Mouse (Mus musculus): ENCODE measurements around the gene Bpifb9a. TPM values are rescaled to one million over a fixed set of nuclear protein-coding genes. Genes with fewer than 3 reads are reported as not detected.
"Not testable (repeated sequence)": the region's sequence is repeated elsewhere in the genome, so short reads cannot be mapped to it uniquely, and the experiment has no call there.

Bpifb9a gene
- polyA plus RNA-seq, 1 experiment from 2014 or later = not detected

DNA sequence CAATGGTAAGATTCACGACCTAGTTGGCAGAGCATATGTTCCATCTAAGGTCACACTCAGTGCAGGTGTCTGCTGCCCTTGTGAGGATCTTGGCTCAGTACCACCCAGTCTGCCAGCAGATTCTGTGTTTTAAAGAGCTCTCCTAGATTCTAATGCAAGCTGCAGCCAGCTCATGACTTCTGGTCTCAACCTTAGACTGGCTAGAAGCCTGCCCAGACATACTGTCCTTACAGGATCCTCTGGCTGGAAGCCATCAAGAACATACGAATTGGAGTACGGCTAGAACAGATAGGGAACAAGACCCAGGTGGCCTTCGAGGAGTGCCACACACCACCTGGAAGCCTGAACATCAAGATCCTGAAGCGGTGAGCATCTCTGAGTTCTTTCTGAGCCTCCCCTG lies 29.8 kb upstream of the Bpifb9a start:
- DNase-seq (ENCODE audit: low spot score) (no peak), ATAC-seq (ENCODE audit: low read depth) (no peak)
- Histone ChIP-seq H3K36me3 (ENCODE audit: control insufficient read depth, insufficient read depth, low read length) (no peaks in the 10 kb centered on the region), H3K4me1 (ENCODE audit: control insufficient read depth, insufficient read depth, low read length) (peaks cover 11% of the 10 kb centered on the region), H3K4me3 (ENCODE audit: low read depth, low read length) (no peak overlapping the region), H3K27ac (replicated peaks; ENCODE audit: low read depth, low read length) (no peak overlapping the region), H3K4me2 (ENCODE audit: low read depth, low read length) (no peak overlapping the region), H3K9me3 (ENCODE audit: control insufficient read depth, low read length) (no peaks in the 10 kb centered on the region), H3K27me3 (replicated peaks; ENCODE audit: control insufficient read depth, insufficient read depth, low read length) (no peaks in the 10 kb centered on the region), H3K9ac (ENCODE audit: low read depth, low read length) (no peak overlapping the region)
- WGBS = 82% methylated on average over 5 of the region's 5 CpGs

- ATAC-seq (ENCODE audit: low read depth) (no peak), DNase-seq (ENCODE audit: low spot score) (no peak)
- H3K4me1 ChIP-seq (ENCODE audit: control insufficient read depth, insufficient read depth, low read length) = no peaks in the 10 kb centered on the region
- WGBS = 88% methylated on average over 6 of the region's 6 CpGs
- no peaks in the 10 kb centered on the region for H3K27me3 ChIP-seq (replicated peaks; ENCODE audit: control insufficient read depth, insufficient read depth, low read length)
- no peak overlapping the region for H3K4me3 ChIP-seq (ENCODE audit: low read depth, low read length)
- H3K9me3 ChIP-seq (ENCODE audit: control insufficient read depth, low read length) = no peaks in the 10 kb centered on the region
- H3K36me3 ChIP-seq (ENCODE audit: control insufficient read depth, insufficient read depth, low read length) = no peaks in the 10 kb centered on the region
- no peak overlapping the region for H3K9ac ChIP-seq (ENCODE audit: low read depth, low read length)
- H3K27ac ChIP-seq (replicated peaks; ENCODE audit: low read depth, low read length) = no peak overlapping the region
- no peak overlapping the region for H3K4me2 ChIP-seq (ENCODE audit: low read depth, low read length)
Measured at GRCm38 (mm10) chr2:154233426-154233825, 24.2 kb upstream of the Bpifb9a start.

GRCm38 (mm10) chr2:154240771-154241170 lies 16.9 kb upstream of the Bpifb9a start:
- H3K27me3 ChIP-seq (replicated peaks; ENCODE audit: control insufficient read depth, insufficient read depth, low read length) = no peaks in the 10 kb centered on the region
- H3K9ac ChIP-seq (ENCODE audit: low read depth, low read length) = no peak overlapping the region
- no peaks in the 10 kb centered on the region for H3K4me1 ChIP-seq (ENCODE audit: control insufficient read depth, insufficient read depth, low read length)
- DNase-seq (ENCODE audit: low spot score) = no peak
- H3K9me3 ChIP-seq (ENCODE audit: control insufficient read depth, low read length) = no peaks in the 10 kb centered on the region
- 84% methylated on average over 6 of the region's 6 CpGs for whole genome bisulfite sequencing
- H3K27ac ChIP-seq (replicated peaks; ENCODE audit: low read depth, low read length) = no peak overlapping the region
- no peak overlapping the region for H3K4me3 ChIP-seq (ENCODE audit: low read depth, low read length)
- H3K36me3 ChIP-seq (ENCODE audit: control insufficient read depth, insufficient read depth, low read length) = no peaks in the 10 kb centered on the region
- ATAC-seq (ENCODE audit: low read depth) = no peak
- H3K4me2 ChIP-seq (ENCODE audit: low read depth, low read length) = no peak overlapping the region

DNA sequence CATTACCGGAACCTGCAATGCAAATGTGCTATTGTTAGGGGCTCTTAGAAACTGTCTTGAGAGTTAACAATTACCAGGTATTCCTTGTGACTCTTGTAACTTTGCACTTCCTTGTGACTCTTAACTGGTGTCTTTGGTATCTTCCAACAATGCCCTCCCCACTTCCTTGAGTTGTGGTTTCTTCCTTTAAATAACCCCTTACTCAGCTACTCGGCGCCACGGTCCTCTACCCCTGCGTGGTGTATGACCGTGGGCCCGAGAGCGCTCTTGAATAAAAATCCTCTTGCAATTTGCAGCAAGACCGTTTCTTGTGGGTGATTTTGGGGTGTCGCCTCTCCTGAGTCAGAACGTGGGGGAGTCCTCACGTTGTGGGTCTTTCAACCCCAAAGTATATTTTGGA lies 14.9 kb upstream of the Bpifb9a start:
- H3K9ac ChIP-seq (ENCODE audit: low read depth, low read length); H3K36me3 ChIP-seq (ENCODE audit: control insufficient read depth, insufficient read depth, low read length); H3K4me2 ChIP-seq (ENCODE audit: low read depth, low read length); H3K27ac ChIP-seq (replicated peaks; ENCODE audit: low read depth, low read length); DNase-seq (ENCODE audit: low spot score); H3K4me1 ChIP-seq (ENCODE audit: control insufficient read depth, insufficient read depth, low read length); H3K4me3 ChIP-seq (ENCODE audit: low read depth, low read length); H3K27me3 ChIP-seq (replicated peaks; ENCODE audit: control insufficient read depth, insufficient read depth, low read length); H3K9me3 ChIP-seq (ENCODE audit: control insufficient read depth, low read length); ATAC-seq (ENCODE audit: low read depth): not testable (repeated sequence)
- WGBS = 91% methylated on average over 10 of the region's 12 CpGs

DNA sequence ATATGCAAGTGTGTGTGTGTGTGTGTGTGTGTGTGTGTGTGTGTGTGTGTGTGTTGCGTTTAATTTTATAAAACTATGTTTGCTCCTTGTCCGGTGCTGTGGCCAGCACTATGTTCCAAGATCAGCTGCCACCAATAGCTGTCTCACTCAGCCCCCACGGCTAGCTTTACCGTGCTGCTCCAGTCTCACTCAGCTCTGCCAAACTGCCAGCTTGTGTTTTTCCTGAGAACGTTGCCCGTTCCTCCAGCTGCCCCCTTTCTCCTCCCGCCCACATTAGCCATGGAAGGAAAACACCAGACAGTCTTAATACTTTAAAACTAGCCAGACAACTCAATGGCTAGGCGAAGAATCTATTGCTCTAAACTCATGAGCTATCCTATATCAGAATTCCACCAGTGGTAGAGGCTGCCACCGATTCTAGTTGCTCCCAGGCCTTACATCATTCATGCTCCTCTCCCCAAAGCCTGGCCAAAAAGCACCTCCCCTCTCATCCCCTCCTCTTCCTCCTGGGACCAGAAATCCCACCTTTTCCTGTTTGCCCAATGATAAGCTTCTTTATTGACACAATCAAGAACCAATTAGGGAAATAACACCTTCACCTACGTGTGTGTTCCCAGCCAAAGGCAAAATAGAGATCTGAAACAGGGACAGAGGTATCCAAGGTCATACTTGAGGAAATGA lies 14.2 kb upstream of the Bpifb9a start:
- ATAC-seq (ENCODE audit: low read depth) = no peak
- Histone ChIP-seq H3K4me2 (ENCODE audit: low read depth, low read length) (no peak overlapping the region), H3K9me3 (ENCODE audit: control insufficient read depth, low read length) (no peaks in the 10 kb centered on the region), H3K27ac (replicated peaks; ENCODE audit: low read depth, low read length) (no peak overlapping the region), H3K4me3 (ENCODE audit: low read depth, low read length) (no peak overlapping the region), H3K4me1 (ENCODE audit: control insufficient read depth, insufficient read depth, low read length) (no peaks in the 10 kb centered on the region), H3K9ac (ENCODE audit: low read depth, low read length) (no peak overlapping the region), H3K36me3 (ENCODE audit: control insufficient read depth, insufficient read depth, low read length) (no peaks in the 10 kb centered on the region), H3K27me3 (replicated peaks; ENCODE audit: control insufficient read depth, insufficient read depth, low read length) (no peaks in the 10 kb centered on the region)
- DNase-seq (ENCODE audit: low spot score) = no peak
- 86% methylated on average over 10 of the region's 10 CpGs for WGBS

DNA sequence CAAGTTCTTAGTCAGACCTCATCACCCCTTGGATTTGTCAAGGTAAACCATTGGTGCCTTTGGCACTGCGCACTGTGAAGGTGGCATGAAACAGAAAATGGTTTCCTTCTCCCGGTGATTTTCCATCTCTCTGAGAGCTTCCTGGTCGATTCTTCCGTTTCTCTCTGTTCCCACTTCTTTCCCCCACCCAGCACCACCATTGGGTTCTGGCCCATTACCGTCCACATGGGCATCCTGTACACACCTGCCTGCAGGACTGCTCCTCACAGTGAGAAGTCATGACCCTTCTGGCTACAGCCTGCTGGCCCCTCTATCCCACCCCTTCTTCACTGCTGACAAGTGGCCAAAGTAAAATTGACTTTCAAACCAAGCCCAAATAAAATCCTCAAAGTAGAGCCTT lies 12.3 kb upstream of the Bpifb9a start:
- no peaks in the 10 kb centered on the region for H3K27me3 ChIP-seq (replicated peaks; ENCODE audit: control insufficient read depth, insufficient read depth, low read length)
- no peak overlapping the region for H3K4me2 ChIP-seq (ENCODE audit: low read depth, low read length)
- DNase-seq (ENCODE audit: low spot score) = no peak
- no peak for ATAC-seq (ENCODE audit: low read depth)
- no peak overlapping the region for H3K4me3 ChIP-seq (ENCODE audit: low read depth, low read length)
- H3K9me3 ChIP-seq (ENCODE audit: control insufficient read depth, low read length) = no peaks in the 10 kb centered on the region
- no peaks in the 10 kb centered on the region for H3K4me1 ChIP-seq (ENCODE audit: control insufficient read depth, insufficient read depth, low read length)
- no peak overlapping the region for H3K27ac ChIP-seq (replicated peaks; ENCODE audit: low read depth, low read length)
- H3K9ac ChIP-seq (ENCODE audit: low read depth, low read length) = no peak overlapping the region
- H3K36me3 ChIP-seq (ENCODE audit: control insufficient read depth, insufficient read depth, low read length) = no peaks in the 10 kb centered on the region
- WGBS = 92% methylated on average over 5 of the region's 5 CpGs

DNA sequence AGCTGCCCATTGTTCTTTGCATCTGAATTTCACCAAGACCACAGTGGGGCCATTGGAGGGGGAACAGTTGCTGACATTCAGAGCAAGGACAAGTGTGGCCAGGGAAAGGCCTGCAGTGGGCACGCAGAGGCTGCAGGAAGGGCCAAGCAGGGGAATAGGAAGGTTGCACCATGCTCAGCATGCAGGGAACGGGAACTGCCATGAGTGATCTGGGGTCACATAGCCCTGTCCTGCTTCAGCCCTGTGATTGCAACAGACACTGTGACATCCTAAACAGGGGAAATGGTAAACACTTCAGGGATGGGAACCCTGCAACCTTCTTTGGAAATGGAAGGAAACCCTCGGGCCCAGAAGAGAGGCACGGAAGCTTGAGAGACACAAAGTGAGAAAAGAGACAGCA lies 2.4 kb upstream of the Bpifb9a start:
- not testable (repeated sequence) for H3K27me3 ChIP-seq (replicated peaks; ENCODE audit: control insufficient read depth, insufficient read depth, low read length); H3K9ac ChIP-seq (ENCODE audit: low read depth, low read length); H3K4me2 ChIP-seq (ENCODE audit: low read depth, low read length); H3K4me1 ChIP-seq (ENCODE audit: control insufficient read depth, insufficient read depth, low read length); ATAC-seq (ENCODE audit: low read depth); H3K27ac ChIP-seq (replicated peaks; ENCODE audit: low read depth, low read length); DNase-seq (ENCODE audit: low spot score); H3K4me3 ChIP-seq (ENCODE audit: low read depth, low read length); H3K36me3 ChIP-seq (ENCODE audit: control insufficient read depth, insufficient read depth, low read length); H3K9me3 ChIP-seq (ENCODE audit: control insufficient read depth, low read length)
- WGBS = 78% methylated on average over 2 of the region's 4 CpGs

- H3K9ac ChIP-seq (ENCODE audit: low read depth, low read length) = no peak overlapping the region
- ATAC-seq (ENCODE audit: low read depth) (no peak), DNase-seq (ENCODE audit: low spot score) (no peak)
- no peaks in the 10 kb centered on the region for H3K9me3 ChIP-seq (ENCODE audit: control insufficient read depth, low read length)
- no peaks in the 10 kb centered on the region for H3K4me1 ChIP-seq (ENCODE audit: control insufficient read depth, insufficient read depth, low read length)
- 80% methylated on average over 4 of the region's 4 CpGs for WGBS
- no peaks in the 10 kb centered on the region for H3K27me3 ChIP-seq (replicated peaks; ENCODE audit: control insufficient read depth, insufficient read depth, low read length)
- H3K27ac ChIP-seq (replicated peaks; ENCODE audit: low read depth, low read length) = no peak overlapping the region
- H3K36me3 ChIP-seq (ENCODE audit: control insufficient read depth, insufficient read depth, low read length) = no peaks in the 10 kb centered on the region
- no peak overlapping the region for H3K4me2 ChIP-seq (ENCODE audit: low read depth, low read length)
- no peak overlapping the region for H3K4me3 ChIP-seq (ENCODE audit: low read depth, low read length)
Measured at GRCm38 (mm10) chr2:154255770-154256169, 1.9 kb upstream of the Bpifb9a start.

DNA sequence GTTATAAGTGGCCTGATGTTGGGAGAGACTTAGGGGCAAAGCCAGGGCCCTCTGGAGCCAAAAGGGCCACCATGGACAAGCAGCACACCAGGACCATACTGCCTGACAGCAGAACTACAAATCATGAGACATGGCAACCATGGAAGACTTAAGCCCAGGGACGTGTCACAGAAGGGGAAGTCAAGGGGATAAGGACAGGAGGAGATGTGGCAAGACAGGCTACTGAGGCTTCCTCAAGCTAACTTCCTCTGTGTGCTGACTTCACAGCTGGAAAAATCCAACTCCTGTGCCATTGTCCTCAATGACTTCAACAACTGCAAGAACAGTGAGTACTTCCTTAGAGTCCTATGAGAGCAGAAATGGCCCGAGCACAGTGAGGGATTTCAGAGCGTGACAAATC lies 6.7 kb downstream of the Bpifb9a start:
- WGBS = 71% methylated on average over 3 of the region's 3 CpGs
- not testable (repeated sequence) for H3K27ac ChIP-seq (replicated peaks; ENCODE audit: low read depth, low read length); H3K4me3 ChIP-seq (ENCODE audit: low read depth, low read length); H3K4me1 ChIP-seq (ENCODE audit: control insufficient read depth, insufficient read depth, low read length); H3K9me3 ChIP-seq (ENCODE audit: control insufficient read depth, low read length); H3K36me3 ChIP-seq (ENCODE audit: control insufficient read depth, insufficient read depth, low read length); H3K4me2 ChIP-seq (ENCODE audit: low read depth, low read length); DNase-seq (ENCODE audit: low spot score); H3K27me3 ChIP-seq (replicated peaks; ENCODE audit: control insufficient read depth, insufficient read depth, low read length); H3K9ac ChIP-seq (ENCODE audit: low read depth, low read length); ATAC-seq (ENCODE audit: low read depth)
